Mouse (Mus musculus): ENCODE data around the gene Mogs. TPM values are rescaled to one million over a fixed set of nuclear protein-coding genes. Genes with fewer than 3 reads are reported as not detected.

Gene Mogs
- total and polyA plus RNA-seq, 3 experiments = 57.2 to 78.9 (median 77.3) TPM

GRCm38 (mm10) chr6:83165607-83166242 is 50.4 kb downstream of the Mogs start, which contains the start of gene Dctn1 (continued):
- TF ChIP-seq POLR2A (IDR thresholded peaks at IDR 0.05; ENCODE audit: low read depth, low read length) (peak; percentile 65; the same call in 1 of the 2 replicates), ZC3H11A (IDR thresholded peaks at IDR 0.05; ENCODE audit: low read depth, low read length) (no peak), ELF1 (IDR thresholded peaks at IDR 0.05; ENCODE audit: low read depth, low read length) (peak; percentile 80), MEF2A (IDR thresholded peaks at IDR 0.05; ENCODE audit: borderline replicate concordance, low read depth, low read length) (no peak), ETS1 (conservative IDR thresholded peaks at IDR 0.05; ENCODE audit: low read depth, low read length) (no peak), ZNF384 (IDR thresholded peaks at IDR 0.05; ENCODE audit: low read depth, low read length) (no peak), NRF1 (IDR thresholded peaks at IDR 0.05; ENCODE audit: low read depth, low read length) (peak; percentile 95), ZKSCAN1 (IDR thresholded peaks at IDR 0.05; ENCODE audit: borderline replicate concordance, low read depth, low read length) (no peak), HCFC1 (IDR thresholded peaks at IDR 0.05; ENCODE audit: low read depth, low read length) (peak; percentile 79), POLR2AphosphoS2 (IDR thresholded peaks at IDR 0.05; ENCODE audit: low read depth, low read length) (no peak)

GRCm38 (mm10) chr6:83166243-83166630 is 50.9 kb downstream of the Mogs start:
- peaks cover 0 to 11% of the 10 kb centered on the region in 2 experiments for H3K36me3 ChIP-seq (replicated peaks in 1 of 2; ENCODE audit: control insufficient read depth in 1 of 2, insufficient read depth in 1 of 2, low read length in 1 of 2)
- H3K4me3 ChIP-seq (replicated peaks in 1 of 3; ENCODE audit: low read depth in 2 of 3, low read length in 2 of 3, poor library complexity in 1 of 3) = peak overlapping the region; percentile 75 to 91 (median 85)
- H3K4me2 ChIP-seq (ENCODE audit: insufficient read depth, low read depth, poor library complexity, severe bottlenecking) = peak overlapping the region; percentile 93
- H3K27ac ChIP-seq (ENCODE audit: insufficient read depth, low read depth) = no peak overlapping the region
- H3K4me1 ChIP-seq (ENCODE audit: control insufficient read depth in 1 of 2, insufficient read depth in 2 of 2) = peaks cover 5 to 22% of the 10 kb centered on the region in 2 experiments; a peak in 3 of 4 replicates
- peak; percentile 27 for DNase-seq (ENCODE audit: extremely low read depth)
- peaks cover 2% of the 10 kb centered on the region for H3K27me3 ChIP-seq (replicated peaks)
- H3K79me2 ChIP-seq (replicated peaks; ENCODE audit: control insufficient read depth, extremely low read depth, insufficient read depth, poor library complexity, severe bottlenecking) = no peaks in the 10 kb centered on the region; the same call in none of the 2 replicates
- TF ChIP-seq USF1 (IDR thresholded peaks at IDR 0.05; ENCODE audit: low read depth, low read length) (no peak), POLR2AphosphoS2 (IDR thresholded peaks at IDR 0.05; ENCODE audit: low read depth, low read length) (no peak), MAZ (IDR thresholded peaks at IDR 0.05; ENCODE audit: low read depth, low read length) (no peak), JUN (IDR thresholded peaks at IDR 0.05; ENCODE audit: insufficient read depth, low read depth, low read length) (no peak), TBP (conservative IDR thresholded peaks at IDR 0.05; ENCODE audit: low read depth, low read length) (no peak), NRF1 (IDR thresholded peaks at IDR 0.05; ENCODE audit: low read depth, low read length) (no peak), E2F4 (IDR thresholded peaks at IDR 0.05; ENCODE audit: insufficient replicate concordance, low read depth, low read length) (no peak), SMC3 (IDR thresholded peaks at IDR 0.05; ENCODE audit: low read depth, low read length) (no peak), TCF12 (IDR thresholded peaks at IDR 0.05; ENCODE audit: low read depth, low read length) (no peak), ZC3H11A (IDR thresholded peaks at IDR 0.05; ENCODE audit: low read depth, low read length) (no peak), MAX (IDR thresholded peaks at IDR 0.05; ENCODE audit: low read length) (no peak), IRF4 (IDR thresholded peaks at IDR 0.05; ENCODE audit: low read depth, low read length) (no peak), NELFE (IDR thresholded peaks at IDR 0.05; ENCODE audit: low read depth, low read length) (no peak), PAX5 (IDR thresholded peaks at IDR 0.05; ENCODE audit: low read length) (no peak), ZMIZ1 (IDR thresholded peaks at IDR 0.05; ENCODE audit: low read depth, low read length) (no peak), CHD2 (IDR thresholded peaks at IDR 0.05; ENCODE audit: low read length) (no peak), MXI1 (IDR thresholded peaks at IDR 0.05; ENCODE audit: low read depth, low read length) (no peak)
- in situ Hi-C loops (cut with MboI; ENCODE audit: low pct_ligation_motif_present, low pct_unique_long_range_greater_than_20kb, low sequenced_read_pairs) (loop anchor here (5.0 kb wide), 1 partner anchor 41 kb away; no protein-coding TSS in a partner anchor), dilution Hi-C loops (cut with MboI; ENCODE audit: extremely low pct_ligation_motif_present, extremely low pct_unique_long_range_greater_than_20kb, low sequenced_read_pairs) (no loop called here)
- H3K9me3 ChIP-seq (replicated peaks; ENCODE audit: low read length) = no peaks in the 10 kb centered on the region
- peak overlapping the region; percentile 91 for H3K9ac ChIP-seq (ENCODE audit: insufficient read depth, low read depth)

Other genes starting within 250 kb of the Mogs start
Only the 20 nearest of the 23 such genes appear.
- gene Sema4f, start 175.7 kb upstream of the Mogs start, total RNA-seq (2012; rRNA removed) = 0.04 TPM in 1 of 2 replicates, not detected in the other
- not detected in 2 replicates for gene Sema4f, start 175.7 kb upstream of the Mogs start, total RNA-seq (2014; rRNA removed)
- gene Sema4f, start 175.7 kb upstream of the Mogs start, polyA plus RNA-seq (2012; ENCODE audit: insufficient read length, low read depth) = not detected in 2 replicates
- 3.0 and 6.4 TPM in 2 replicates for gene M1ap, start 168.6 kb upstream of the Mogs start, total RNA-seq (2012; rRNA removed)
- 1.8 and 2.4 TPM in 2 replicates for gene M1ap, start 168.6 kb upstream of the Mogs start, total RNA-seq (2014; rRNA removed)
- 3.9 and 4.7 TPM in 2 replicates for gene M1ap, start 168.6 kb upstream of the Mogs start, polyA plus RNA-seq (2012; ENCODE audit: insufficient read length, low read depth)
- 33.2 and 34.7 TPM in 2 replicates for gene Dok1, start 82.0 kb upstream of the Mogs start, total RNA-seq (2012; rRNA removed)
- 21.3 and 21.4 TPM in 2 replicates for gene Dok1, start 82.0 kb upstream of the Mogs start, total RNA-seq (2014; rRNA removed)
- 23.8 and 24.6 TPM in 2 replicates for gene Dok1, start 82.0 kb upstream of the Mogs start, polyA plus RNA-seq (2012; ENCODE audit: insufficient read length, low read depth)
- 0.93 and 1.0 TPM in 2 replicates for gene Loxl3, start 81.3 kb upstream of the Mogs start, total RNA-seq (2012; rRNA removed)
- 0.05 TPM in 1 of 2 replicates, not detected in the other for gene Loxl3, start 81.3 kb upstream of the Mogs start, total RNA-seq (2014; rRNA removed)
- 0.74 and 1.0 TPM in 2 replicates for gene Loxl3, start 81.3 kb upstream of the Mogs start, polyA plus RNA-seq (2012; ENCODE audit: insufficient read length, low read depth)
- 235 and 240 TPM in 2 replicates for gene Aup1, start 61.0 kb upstream of the Mogs start, total RNA-seq (2012; rRNA removed)
- 108 and 119 TPM in 2 replicates for gene Aup1, start 61.0 kb upstream of the Mogs start, total RNA-seq (2014; rRNA removed)
- gene Aup1, start 61.0 kb upstream of the Mogs start, polyA plus RNA-seq (2012; ENCODE audit: insufficient read length, low read depth) = 284 and 324 TPM in 2 replicates
- 113 and 128 TPM in 2 replicates for gene Htra2, start 60.2 kb upstream of the Mogs start, total RNA-seq (2012; rRNA removed)
- gene Htra2, start 60.2 kb upstream of the Mogs start, total RNA-seq (2014; rRNA removed) = 131 and 137 TPM in 2 replicates
- 154 and 185 TPM in 2 replicates for gene Htra2, start 60.2 kb upstream of the Mogs start, polyA plus RNA-seq (2012; ENCODE audit: insufficient read length, low read depth)
- 2.2 and 2.7 TPM in 2 replicates for gene Dqx1, start 57.7 kb upstream of the Mogs start, total RNA-seq (2012; rRNA removed)
- 0.99 and 1.3 TPM in 2 replicates for gene Dqx1, start 57.7 kb upstream of the Mogs start, total RNA-seq (2014; rRNA removed)
- gene Dqx1, start 57.7 kb upstream of the Mogs start, polyA plus RNA-seq (2012; ENCODE audit: insufficient read length, low read depth) = 2.9 and 3.5 TPM in 2 replicates
- gene Tlx2, start 45.2 kb upstream of the Mogs start, total RNA-seq (2012; rRNA removed) = not detected in 2 replicates
- gene Tlx2, start 45.2 kb upstream of the Mogs start, total RNA-seq (2014; rRNA removed) = not detected in 2 replicates
- not detected in 2 replicates for gene Tlx2, start 45.2 kb upstream of the Mogs start, polyA plus RNA-seq (2012; ENCODE audit: insufficient read length, low read depth)
- 14.5 and 16.6 TPM in 2 replicates for gene Pcgf1, start 37.6 kb upstream of the Mogs start, total RNA-seq (2012; rRNA removed)
- gene Pcgf1, start 37.6 kb upstream of the Mogs start, total RNA-seq (2014; rRNA removed) = 12.5 and 13.7 TPM in 2 replicates
- 12.4 and 15.0 TPM in 2 replicates for gene Pcgf1, start 37.6 kb upstream of the Mogs start, polyA plus RNA-seq (2012; ENCODE audit: insufficient read length, low read depth)
- gene Lbx2, start 29.1 kb upstream of the Mogs start, total RNA-seq (2012; rRNA removed) = 0.80 TPM in 1 of 2 replicates, not detected in the other
- 0.86 TPM in 1 of 2 replicates, not detected in the other for gene Lbx2, start 29.1 kb upstream of the Mogs start, total RNA-seq (2014; rRNA removed)
- 1.2 and 1.7 TPM in 2 replicates for gene Lbx2, start 29.1 kb upstream of the Mogs start, polyA plus RNA-seq (2012; ENCODE audit: insufficient read length, low read depth)
- gene Ccdc142, start 13.9 kb upstream of the Mogs start, total RNA-seq (2012; rRNA removed) = 3.1 and 3.2 TPM in 2 replicates
- 0.38 and 0.59 TPM in 2 replicates for gene Ccdc142, start 13.9 kb upstream of the Mogs start, total RNA-seq (2014; rRNA removed)
- 1.1 and 1.7 TPM in 2 replicates for gene Ccdc142, start 13.9 kb upstream of the Mogs start, polyA plus RNA-seq (2012; ENCODE audit: insufficient read length, low read depth)
- 1.3 and 2.1 TPM in 2 replicates for gene Gm42688, start 13.9 kb upstream of the Mogs start, total RNA-seq (2012; rRNA removed)
- 1.2 TPM in 2 replicates for gene Gm42688, start 13.9 kb upstream of the Mogs start, total RNA-seq (2014; rRNA removed)
- gene Gm42688, start 13.9 kb upstream of the Mogs start, polyA plus RNA-seq (2012; ENCODE audit: insufficient read length, low read depth) = 1.6 and 2.0 TPM in 2 replicates
- 74.0 and 83.3 TPM in 2 replicates for gene Mrpl53, start 6.5 kb upstream of the Mogs start, total RNA-seq (2012; rRNA removed)
- gene Mrpl53, start 6.5 kb upstream of the Mogs start, total RNA-seq (2014; rRNA removed) = 52.2 and 54.2 TPM in 2 replicates
- 52.9 and 55.5 TPM in 2 replicates for gene Mrpl53, start 6.5 kb upstream of the Mogs start, polyA plus RNA-seq (2012; ENCODE audit: insufficient read length, low read depth)
- gene Wbp1, start 6.1 kb downstream of the Mogs start, total RNA-seq (2012; rRNA removed) = 20.4 and 24.1 TPM in 2 replicates
- 23.1 and 27.5 TPM in 2 replicates for gene Wbp1, start 6.1 kb downstream of the Mogs start, total RNA-seq (2014; rRNA removed)
- gene Wbp1, start 6.1 kb downstream of the Mogs start, polyA plus RNA-seq (2012; ENCODE audit: insufficient read length, low read depth) = 16.6 and 19.3 TPM in 2 replicates
- gene Ino80b, start 9.9 kb downstream of the Mogs start, total RNA-seq (2012; rRNA removed) = 26.1 and 26.9 TPM in 2 replicates
- 14.9 and 15.4 TPM in 2 replicates for gene Ino80b, start 9.9 kb downstream of the Mogs start, total RNA-seq (2014; rRNA removed)
- gene Ino80b, start 9.9 kb downstream of the Mogs start, polyA plus RNA-seq (2012; ENCODE audit: insufficient read length, low read depth) = 30.4 and 34.2 TPM in 2 replicates
- gene Rtkn, start 20.0 kb downstream of the Mogs start, total RNA-seq (2012; rRNA removed) = 0.59 and 0.68 TPM in 2 replicates
- 0.54 and 1.3 TPM in 2 replicates for gene Rtkn, start 20.0 kb downstream of the Mogs start, total RNA-seq (2014; rRNA removed)
- 0.47 and 0.78 TPM in 2 replicates for gene Rtkn, start 20.0 kb downstream of the Mogs start, polyA plus RNA-seq (2012; ENCODE audit: insufficient read length, low read depth)
- gene Wdr54, start 40.9 kb downstream of the Mogs start, total RNA-seq (2012; rRNA removed) = 4.7 and 10.3 TPM in 2 replicates
- 4.9 and 7.8 TPM in 2 replicates for gene Wdr54, start 40.9 kb downstream of the Mogs start, total RNA-seq (2014; rRNA removed)
- gene Wdr54, start 40.9 kb downstream of the Mogs start, polyA plus RNA-seq (2012; ENCODE audit: insufficient read length, low read depth) = 1.7 and 1.9 TPM in 2 replicates
- gene 1700003E16Rik, start 40.9 kb downstream of the Mogs start, total RNA-seq (2012; rRNA removed) = 0.34 and 0.38 TPM in 2 replicates
- gene 1700003E16Rik, start 40.9 kb downstream of the Mogs start, total RNA-seq (2014; rRNA removed) = not detected in 2 replicates
- gene 1700003E16Rik, start 40.9 kb downstream of the Mogs start, polyA plus RNA-seq (2012; ENCODE audit: insufficient read length, low read depth) = 0.23 and 0.25 TPM in 2 replicates
- 17.8 and 19.8 TPM in 2 replicates for gene Dctn1, start 50.4 kb downstream of the Mogs start, total RNA-seq (2012; rRNA removed)
- 12.2 and 12.8 TPM in 2 replicates for gene Dctn1, start 50.4 kb downstream of the Mogs start, total RNA-seq (2014; rRNA removed)
- 36.4 and 37.3 TPM in 2 replicates for gene Dctn1, start 50.4 kb downstream of the Mogs start, polyA plus RNA-seq (2012; ENCODE audit: insufficient read length, low read depth)
- 0.13 and 0.38 TPM in 2 replicates for gene Slc4a5, start 104.3 kb downstream of the Mogs start, total RNA-seq (2012; rRNA removed)
- not detected in 2 replicates for gene Slc4a5, start 104.3 kb downstream of the Mogs start, total RNA-seq (2014; rRNA removed)
- gene Slc4a5, start 104.3 kb downstream of the Mogs start, polyA plus RNA-seq (2012; ENCODE audit: insufficient read length, low read depth) = 0.21 TPM in 1 of 2 replicates, not detected in the other

All from CH12.LX (cell line).